Mouse (Mus musculus) megakaryocyte-erythroid progenitor cell, adult 5-6 weeks (primary cell): ENCODE data around the gene Slfn1. TPM values are rescaled to one million over a fixed set of nuclear protein-coding genes. Genes with fewer than 3 reads are reported as not detected.
"Not testable (repeated sequence)": the region's sequence is repeated elsewhere in the genome, so short reads cannot be mapped to it uniquely, and the experiment has no call there.

ENCODE experiments used
- ATAC-seq: replicated peaks from 2 replicates; pipeline ENCODE4 v1.8.0; 2016; ENCODE audit warnings: mild to moderate bottlenecking, inconsistent platforms; ENCODE audit not compliant: severe bottlenecking, poor library complexity, low FRiP score, low TSS enrichment
- total RNA-seq, 2 experiments: library from RNA; stranded (forward) in 1 of 2; stranded (reverse) in 1 of 2; fragments of 200-1000, 215-1000 nt in 1 of 2; fragments of >200 nt in 1 of 2; fragmentation: Nextera tagmentation in 1 of 2; gene quantifications; 2 replicates each; pipeline ENCODE4 v1.2.3; 2014 to 2017

Slfn1 gene
- total RNA-seq (2014; fragmentation: Nextera tagmentation) (0.64 TPM in 1 of 2 replicates, not detected in the other), total RNA-seq (2017) (0.23 and 2.5 TPM in 2 replicates)

DNA sequence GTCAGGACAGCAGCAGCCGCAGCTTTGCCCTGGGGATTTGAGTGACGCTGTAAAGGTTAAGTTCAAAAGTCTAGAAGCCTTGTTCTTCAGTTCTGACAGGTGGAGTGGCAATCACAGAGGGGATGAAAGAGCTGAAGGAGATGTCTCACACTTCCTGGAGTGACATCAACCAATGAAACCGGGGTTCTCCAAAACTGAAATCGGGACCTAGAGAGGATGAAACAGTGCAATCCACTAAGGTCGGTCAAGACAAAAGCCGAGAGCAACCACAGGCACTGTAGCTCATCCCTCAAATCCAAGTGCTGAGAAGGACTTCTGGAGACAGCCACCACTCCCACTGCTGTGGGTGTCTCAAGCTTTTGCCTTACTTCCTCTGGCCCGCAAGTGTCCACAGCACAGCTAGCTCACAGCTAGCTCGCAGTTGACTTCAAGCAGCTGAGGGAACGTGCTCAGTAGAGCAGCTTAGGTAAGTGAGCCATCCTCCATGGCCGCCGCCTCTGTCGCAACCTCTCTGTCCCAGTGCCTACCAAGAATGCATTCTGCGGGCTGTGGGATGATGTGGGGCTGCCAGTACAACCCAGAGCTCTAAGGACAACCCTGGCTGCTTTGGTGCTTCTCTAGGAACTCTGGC is at the start of gene Slfn1:
Gene Slfn1 (plus strand): TSS at position 253 of the 631 bp plus-strand sequence.
- no peak for ATAC-seq

DNA sequence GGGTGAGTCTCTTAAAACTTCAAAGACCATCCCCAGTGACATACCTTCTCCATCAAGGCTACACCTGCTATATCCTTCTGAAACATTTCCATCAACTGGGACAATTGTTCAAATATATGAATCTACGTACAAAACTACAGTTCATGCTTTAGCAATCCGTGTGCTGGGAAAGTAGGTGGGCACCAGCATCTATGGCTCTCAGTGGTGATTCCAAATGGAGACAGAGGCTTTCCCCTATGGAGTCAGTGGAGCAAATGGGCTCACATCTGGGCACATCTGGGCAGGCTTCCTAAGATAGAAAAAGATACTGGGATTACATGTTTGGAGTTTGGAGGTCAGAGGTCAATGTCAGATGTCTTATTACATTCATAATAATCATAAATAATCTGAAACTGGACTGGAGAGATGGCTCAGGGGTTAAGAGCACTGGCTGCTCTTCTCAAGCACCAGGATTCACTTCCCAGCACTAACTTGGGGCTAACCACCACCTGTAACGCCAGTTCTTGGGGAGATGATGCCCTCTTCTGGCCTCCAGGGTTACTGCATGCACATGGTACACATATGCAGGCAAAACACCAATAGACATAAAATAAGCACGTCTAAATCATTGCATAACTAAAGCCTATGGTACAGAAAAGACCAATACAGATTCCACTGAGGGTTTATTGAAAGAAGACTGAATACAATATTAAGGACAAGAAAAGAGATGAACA is 48.5 kb upstream of the Slfn1 start:
- ATAC-seq, result no peak

DNA sequence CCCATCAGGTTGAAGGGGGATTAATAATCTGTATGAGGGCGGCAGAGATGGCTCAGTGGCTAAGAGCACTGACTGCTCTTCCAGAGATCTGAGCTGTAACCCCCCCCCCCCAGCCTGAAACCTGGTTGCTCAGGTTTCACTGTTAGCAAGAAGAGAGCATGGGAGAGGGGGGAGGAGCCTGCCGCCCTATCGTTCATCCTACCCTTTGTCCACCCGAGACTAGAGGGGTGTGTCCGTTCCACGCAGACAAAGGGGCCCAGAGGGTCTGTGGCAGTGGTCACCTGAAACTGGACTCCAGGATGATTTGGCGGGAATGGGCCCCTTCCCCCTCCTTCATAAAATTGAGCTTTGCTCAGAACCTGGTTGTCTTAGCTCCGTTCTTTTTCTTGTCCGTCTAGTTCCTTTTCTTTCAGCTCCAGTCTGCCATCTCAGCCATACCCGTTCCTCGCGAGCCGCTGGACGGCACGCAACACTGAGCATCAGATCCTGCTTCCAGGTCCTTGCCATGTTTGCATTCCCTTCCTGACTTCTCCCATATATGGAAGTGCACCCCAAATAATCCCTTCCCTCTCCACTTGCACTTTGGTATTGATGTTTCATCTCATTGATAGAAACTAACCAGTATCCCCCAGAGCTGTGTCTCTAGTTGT is 46.2 kb upstream of the Slfn1 start:
- no peak for ATAC-seq

DNA sequence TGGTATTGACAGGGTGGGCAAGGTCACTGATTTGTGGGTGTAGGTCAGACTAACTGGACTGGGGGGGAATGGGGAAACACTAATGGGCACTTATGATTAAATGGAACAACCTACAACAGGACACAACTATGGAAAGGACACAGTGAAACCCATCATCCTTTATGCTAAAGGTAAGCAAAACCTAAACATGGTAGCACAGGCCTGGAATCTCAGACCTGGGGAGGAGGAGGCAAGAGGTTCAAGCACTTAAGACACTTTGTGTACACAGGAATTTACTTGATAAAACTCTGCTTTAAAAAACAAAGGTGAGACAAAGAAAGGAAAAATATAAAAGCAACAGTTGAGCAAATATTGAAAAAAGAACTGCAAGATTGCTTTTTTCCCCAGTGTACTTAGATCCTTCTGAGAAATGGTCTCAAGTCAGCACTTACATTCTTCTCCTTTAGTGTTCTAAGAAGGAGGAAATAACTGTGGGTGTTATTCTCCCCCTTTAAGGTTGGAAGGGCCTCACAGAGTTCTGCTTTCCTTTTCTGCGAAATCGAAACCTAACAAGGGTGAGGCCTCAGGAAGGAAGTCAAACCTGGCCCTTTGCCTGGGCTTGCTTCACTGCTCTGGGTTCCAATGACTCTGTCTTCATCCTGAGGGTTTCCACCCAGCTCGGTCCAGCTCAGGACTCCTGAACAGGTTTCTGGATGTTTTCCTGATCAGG is 38.8 kb upstream of the Slfn1 start:
- peak; percentile 71; the same call in 1 of the 2 replicates for ATAC-seq

DNA sequence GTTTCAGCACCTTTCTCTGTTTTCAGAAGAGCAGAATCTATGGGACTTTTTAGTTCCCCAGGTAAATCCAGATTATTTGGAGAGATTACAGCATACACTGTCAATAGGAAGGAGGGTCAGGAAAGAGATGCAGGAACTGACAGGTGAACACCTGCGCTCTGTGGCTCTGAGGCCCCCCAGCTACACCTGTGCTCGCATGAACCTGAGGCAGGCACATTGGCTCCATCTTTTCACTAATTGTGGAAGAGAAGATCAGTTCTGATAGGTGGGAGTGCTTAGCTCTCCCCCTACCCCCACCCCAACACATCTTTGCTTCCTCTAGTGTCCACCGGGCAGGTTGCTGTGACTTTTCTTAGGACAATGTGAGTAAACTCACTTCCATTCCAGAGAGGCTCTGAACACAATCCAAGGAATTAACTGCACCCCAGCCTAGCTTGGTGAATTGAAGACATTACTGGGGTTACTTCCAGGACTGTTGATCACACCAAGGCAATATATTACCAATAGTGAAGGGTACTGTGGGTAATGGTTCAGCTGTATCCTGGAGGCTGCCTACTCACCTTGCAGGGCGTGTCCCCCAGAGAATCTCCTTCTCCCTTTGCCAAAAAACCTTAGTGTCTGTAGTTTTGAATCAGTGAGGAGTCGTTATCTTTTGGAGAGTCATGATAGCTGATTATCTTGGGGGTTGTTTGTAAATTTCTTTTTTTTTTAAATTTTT is 38.1 kb upstream of the Slfn1 start:
- ATAC-seq, result 0 out of 2 replicates have a peak, but pooled peaks have one; percentile 10

DNA sequence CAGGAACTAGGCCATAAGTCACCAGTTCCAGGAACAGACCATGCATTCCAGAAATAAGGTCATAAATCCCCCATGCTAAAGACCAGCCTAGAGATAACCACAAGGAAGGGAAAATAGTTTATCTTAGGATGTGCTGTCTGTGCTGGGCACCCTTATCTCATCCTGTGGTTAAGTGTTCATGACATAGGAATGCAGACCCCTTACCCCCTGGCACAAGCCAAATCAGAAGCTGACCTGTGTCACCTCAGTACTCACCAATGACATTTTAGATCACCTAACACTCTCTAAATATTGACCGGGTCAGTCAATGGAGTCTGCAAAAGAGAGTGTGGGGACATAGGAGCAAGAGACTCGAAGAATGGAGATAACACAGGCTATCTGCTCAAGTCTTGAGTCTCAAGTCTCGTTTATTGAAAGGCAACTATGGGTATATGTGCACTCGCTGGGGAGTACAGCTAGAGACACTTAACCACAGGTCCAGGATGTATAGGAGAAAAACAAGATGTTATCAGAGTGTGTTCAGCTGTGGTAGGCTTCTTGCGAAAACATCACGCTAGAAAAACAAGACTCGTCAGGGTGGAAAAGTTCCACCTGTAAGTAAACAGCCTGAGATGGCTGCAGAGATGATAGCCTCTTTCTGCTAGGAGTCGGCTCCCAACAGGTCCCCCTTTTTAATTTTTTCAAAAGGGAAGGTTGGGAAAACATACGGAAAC is 37.0 kb upstream of the Slfn1 start:
- no peak for ATAC-seq

DNA sequence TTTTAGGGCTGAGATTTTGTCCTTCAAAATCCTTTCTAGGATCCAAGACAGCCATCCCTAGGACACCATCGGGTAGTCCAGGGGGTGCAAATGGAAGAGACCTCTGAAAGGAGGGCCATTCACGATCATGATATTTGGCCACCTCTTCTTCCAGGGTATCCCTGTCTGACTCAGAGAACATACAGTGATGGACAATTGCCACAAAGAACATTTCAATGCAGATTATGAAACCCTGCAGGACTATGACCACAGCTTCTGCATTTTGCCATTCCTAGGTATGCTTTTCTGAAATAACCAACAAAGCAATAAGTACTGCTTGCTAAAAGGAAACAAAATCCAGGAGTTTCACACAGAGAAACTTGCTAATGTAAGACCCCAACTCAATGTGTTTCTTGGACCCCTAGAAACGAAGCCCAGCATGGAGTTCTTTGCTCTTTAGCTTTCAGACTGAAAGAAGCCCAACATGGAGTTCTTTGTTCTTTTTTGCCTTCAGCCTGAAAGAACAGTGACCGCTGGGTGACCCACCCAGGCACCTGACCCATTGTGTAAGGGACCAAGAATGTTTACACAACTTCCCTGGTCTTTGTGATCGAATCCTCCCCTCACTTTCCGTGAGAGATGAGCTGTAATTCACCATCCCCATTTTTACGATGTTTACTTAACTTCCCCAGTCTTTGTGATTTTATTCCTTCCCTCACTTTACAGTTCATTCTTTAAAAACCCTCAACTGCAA is 33.7 kb upstream of the Slfn1 start:
- ATAC-seq, result no peak

DNA sequence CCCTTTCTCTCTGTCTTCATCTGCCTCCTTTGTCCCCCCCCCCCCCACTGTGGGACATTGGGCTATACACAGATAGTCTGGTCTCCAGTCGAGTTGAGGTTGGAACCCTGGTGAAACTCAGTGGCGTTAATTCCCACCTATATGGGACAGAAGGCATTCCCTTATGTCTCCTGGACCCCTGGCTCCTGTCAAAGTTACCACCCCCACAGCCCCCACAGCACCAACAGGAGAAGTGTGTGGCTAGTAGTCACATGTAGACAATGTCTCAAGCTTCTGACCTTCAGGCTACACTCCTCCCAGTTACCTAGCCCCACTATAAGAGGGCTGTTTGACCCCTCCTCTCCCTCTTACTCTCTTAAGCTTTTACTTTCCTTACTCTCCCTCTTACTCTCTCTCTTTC is 32.5 kb upstream of the Slfn1 start:
- no peak for ATAC-seq

DNA sequence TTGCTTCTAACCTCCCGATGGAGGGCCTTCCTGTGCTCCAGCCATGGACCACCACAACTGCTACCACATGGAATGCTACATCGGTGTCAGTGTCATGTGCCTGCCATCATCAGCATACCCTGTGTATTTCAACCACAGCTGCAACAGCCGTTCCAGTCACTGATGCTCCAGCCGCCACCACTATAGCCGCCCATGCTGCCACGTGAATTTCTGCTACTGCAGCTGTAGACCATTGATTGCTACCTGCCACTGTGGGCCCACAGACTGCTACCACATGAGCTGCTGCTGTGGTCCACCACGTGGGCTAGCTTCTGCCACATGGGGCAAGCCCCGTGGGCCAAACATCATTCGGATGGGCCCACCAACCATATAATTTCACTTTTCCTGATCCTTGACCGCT is 31.9 kb upstream of the Slfn1 start:
- ATAC-seq, result no peak

DNA sequence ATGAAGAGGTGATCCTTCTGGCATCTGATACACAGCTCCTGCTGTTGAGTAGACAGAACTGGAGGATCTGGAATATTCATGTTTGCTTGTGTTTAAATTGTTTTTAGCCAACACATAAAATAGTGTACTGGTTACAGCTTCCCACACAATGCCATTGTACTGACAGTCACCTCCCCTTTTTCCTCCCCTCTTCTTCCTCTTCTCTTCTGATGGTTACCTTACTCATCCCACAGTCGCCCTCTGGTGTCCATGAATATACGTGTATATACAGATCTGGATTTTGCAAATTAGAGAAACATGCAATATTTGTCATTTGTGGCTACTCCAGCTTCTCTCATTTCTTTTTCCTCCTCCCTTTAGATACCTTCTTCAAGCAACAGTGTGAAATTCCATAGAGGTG is 1.5 kb upstream of the Slfn1 start:
- no peak for ATAC-seq

DNA sequence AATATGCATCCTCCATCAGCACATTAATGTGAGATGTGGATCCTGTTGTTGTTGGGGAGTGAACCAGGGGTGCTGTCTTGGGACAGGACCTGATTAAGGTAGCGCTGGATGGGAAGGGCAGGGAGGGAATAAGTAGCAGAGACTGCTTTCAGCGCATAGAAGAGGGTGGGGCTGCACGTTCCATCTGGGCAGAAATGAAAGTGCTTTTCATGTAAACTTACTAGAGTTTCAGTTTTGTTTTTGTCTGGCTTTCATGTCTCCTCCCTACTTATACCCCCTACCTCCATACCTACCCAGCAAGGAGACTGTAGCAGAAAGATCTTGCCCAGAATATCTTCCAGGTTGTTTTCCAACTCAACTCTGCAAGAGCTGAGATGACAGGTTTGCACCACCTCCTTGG is 1.4 kb downstream of the Slfn1 start:
- no peak for ATAC-seq

DNA sequence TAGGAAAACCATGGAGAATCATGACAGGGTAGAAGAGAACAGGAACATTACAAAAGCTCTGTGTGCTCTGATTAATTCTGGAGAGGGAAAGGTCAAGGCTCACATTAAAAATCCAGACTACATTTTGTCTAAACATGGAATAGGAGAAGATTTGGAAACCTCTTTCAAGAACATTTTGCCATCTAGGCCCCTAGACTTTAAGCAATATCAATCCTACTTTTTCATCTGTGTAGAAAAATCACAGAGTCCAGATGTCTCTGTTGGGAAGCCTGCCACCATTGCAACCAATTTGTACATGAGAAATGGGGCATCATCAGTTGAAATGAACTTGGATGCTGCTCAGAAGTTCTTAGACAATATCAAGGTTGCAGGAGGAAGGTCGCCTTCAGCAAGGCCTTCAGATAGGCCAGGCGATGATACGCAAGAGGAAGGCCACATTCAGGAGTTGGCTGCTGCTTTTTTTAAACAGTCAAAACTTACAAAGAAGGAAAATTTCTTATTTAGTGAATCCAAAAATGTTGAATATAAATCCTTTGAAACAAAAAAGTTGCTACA is 4.6 kb downstream of the Slfn1 start:
- no peak for ATAC-seq

DNA sequence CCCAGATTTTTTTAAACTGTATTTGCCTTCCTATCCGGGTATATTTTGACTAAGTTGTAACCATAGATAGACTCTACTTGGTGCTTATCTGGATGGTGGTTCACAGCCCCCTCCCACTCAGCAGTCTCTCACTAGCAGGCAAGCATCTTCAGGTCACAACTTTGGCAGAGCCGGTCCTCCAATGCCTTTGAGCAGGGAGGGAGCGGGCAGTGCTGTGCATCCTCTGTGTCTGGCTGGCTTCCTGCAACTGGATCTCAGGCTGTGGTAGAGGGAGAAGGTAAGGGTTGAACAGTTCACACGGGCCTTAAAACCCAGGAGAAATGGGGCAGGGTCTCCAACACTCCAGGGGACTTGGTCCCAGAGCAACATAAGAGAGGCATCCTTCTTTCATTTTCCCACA is 6.5 kb downstream of the Slfn1 start:
- no peak for ATAC-seq

DNA sequence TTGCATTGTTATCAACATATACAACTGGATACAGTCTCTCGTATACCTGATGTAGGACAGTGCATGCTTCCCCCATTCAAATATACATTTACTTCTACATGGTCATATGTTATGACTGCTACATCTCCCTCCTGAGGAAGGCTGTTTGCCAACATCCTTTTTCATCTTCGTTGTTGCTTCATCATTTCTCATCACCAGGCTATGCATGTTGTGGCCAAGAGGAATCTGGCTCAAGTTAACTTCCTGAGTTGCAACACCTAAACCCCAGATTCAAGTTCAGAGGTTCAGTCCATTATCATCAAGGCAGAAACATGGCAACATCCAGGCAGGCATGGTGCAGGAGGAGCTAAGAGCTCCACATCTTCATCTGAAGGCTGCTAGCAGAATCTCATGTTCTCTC is 8.3 kb downstream of the Slfn1 start:
- ATAC-seq, result no peak

DNA sequence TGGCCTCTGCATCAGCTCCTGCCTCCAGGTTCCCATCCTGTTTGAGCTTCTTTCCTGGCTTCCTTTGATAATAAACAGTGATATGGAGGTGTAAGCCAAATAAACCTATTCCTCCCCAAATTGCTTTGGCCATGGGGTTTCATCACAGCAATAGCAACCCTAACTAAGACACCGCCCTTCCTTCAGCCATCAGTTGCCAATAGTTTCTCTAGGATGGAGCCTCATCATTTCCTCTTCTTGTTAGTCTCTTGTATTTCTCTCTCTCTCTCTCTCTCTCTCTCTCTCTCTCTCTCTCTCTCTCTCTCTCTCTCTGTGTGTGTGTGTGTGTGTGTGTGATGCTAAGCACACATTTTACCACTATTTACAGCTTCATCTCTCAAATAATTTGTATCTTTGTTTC is 9.0 kb downstream of the Slfn1 start:
- not testable (repeated sequence) for ATAC-seq

DNA sequence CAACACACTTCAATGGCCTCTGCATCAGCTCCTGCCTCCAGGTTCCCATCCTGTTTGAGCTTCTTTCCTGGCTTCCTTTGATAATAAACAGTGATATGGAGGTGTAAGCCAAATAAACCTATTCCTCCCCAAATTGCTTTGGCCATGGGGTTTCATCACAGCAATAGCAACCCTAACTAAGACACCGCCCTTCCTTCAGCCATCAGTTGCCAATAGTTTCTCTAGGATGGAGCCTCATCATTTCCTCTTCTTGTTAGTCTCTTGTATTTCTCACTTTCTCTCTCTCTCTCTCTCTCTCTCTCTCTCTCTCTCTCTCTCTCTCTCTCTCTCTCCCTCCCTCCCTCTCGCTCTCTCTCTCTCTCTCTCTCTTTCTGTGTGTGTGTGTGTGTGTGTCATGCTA is 20.6 kb downstream of the Slfn1 start:
- ATAC-seq, result not testable (repeated sequence)

DNA sequence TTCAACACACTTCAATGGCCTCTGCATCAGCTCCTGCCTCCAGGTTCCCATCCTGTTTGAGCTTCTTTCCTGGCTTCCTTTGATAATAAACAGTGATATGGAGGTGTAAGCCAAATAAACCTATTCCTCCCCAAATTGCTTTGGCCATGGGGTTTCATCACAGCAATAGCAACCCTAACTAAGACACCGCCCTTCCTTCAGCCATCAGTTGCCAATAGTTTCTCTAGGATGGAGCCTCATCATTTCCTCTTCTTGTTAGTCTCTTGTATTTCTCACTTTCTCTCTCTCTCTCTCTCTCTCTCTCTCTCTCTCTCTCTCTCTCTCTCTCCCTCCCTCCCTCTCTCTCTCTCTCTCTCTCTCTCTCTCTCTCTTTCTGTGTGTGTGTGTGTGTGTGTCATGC is 32.3 kb downstream of the Slfn1 start:
- not testable (repeated sequence) for ATAC-seq
